8 mouse cellular contexts compared by ENCODE assay signal in the genomic region with DNA sequence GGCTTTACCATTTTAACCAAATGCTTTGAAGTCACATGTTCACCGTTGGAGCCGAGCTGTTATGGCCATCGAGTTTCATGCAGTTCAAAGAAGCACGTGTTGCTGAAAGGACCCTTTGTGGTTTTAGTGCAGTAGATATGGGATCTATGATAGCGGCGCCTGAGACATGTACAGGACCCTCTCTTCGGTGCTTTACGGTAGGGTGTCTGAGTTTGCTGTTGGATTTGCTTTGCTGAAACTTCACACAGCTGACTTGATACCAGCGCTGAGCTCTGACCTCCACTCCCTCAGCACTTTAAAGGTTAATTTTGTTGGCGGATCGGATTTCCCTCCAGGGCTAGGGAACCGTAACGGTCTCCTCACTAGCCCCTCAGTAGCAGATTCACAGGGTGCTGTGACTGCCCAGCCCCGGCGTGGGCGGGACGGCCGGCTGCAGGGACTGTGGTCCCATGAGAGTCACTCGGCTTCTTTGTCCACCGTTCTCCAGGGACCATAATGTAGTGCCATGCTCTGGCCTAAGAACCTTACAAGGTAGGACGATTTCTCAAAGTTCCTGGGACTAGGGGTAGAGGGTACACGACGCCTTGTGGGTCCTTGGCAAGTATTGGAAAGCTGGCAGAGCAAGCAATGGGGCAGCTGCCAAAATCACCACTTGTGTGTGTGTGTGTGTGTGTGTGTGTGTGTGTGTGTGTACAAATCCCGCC.
DNase-seq lines count a peak whose midpoint lies in the region; ATAC-seq and TF ChIP-seq lines count a peak whose summit lies in the region.

No protein-coding gene starts in this region.

- ATAC-seq in hindbrain, embryonic 13.5 days (ENCODE audit: low FRiP score) = peak; percentile 47
- peak; percentile 26; the same call in 1 of the 2 replicates for ATAC-seq in limb, embryonic 15.5 days (ENCODE audit: insufficient number of reproducible peaks, low FRiP score, low TSS enrichment, low read depth)
- ATAC-seq in activated CD4-positive, CD25-positive, alpha-beta regulatory T cell, adult 4 months = no peak

- no peaks in the 10 kb centered on the region for H3K9me3 ChIP-seq in forebrain, embryonic 10.5 days
- H3K9me3 ChIP-seq in hindbrain, embryonic 13.5 days = no peaks in the 10 kb centered on the region
- no peaks in the 10 kb centered on the region for H3K9me3 ChIP-seq in limb, embryonic 15.5 days

- H3K36me3 ChIP-seq in forebrain, embryonic 10.5 days (replicated peaks) = no peaks in the 10 kb centered on the region
- no peaks in the 10 kb centered on the region for H3K36me3 ChIP-seq in hindbrain, embryonic 13.5 days
- H3K36me3 ChIP-seq in limb, embryonic 15.5 days = no peaks in the 10 kb centered on the region
- no peaks in the 10 kb centered on the region for H3K36me3 ChIP-seq in myocyte (ENCODE audit: control insufficient read depth, insufficient read depth)

- H3ac ChIP-seq in myocyte (ENCODE audit: control insufficient read depth, insufficient read length) = no peak overlapping the region

- under 1% methylated on average over 24 of the region's 24 CpGs for WGBS in forebrain, embryonic 10.5 days
- WGBS in hindbrain, embryonic 13.5 days = 3% methylated on average over 24 of the region's 24 CpGs
- WGBS in limb, embryonic 15.5 days = 3% methylated on average over 24 of the region's 24 CpGs

- DNase-seq in B cell, adult 2 months = peak; percentile 9 to 15
- DNase-seq in Muller cell, postnatal 12 days (ENCODE audit: inconsistent ontology term) = peak; percentile 72
- peak; percentile 72 for DNase-seq in forebrain, embryonic 10.5 days (ENCODE audit: extremely low spot score, low spot score)
- no peak for DNase-seq in urinary bladder, adult 2 months (ENCODE audit: low spot score)

- peaks cover 74% of the 10 kb centered on the region for H3K27me3 ChIP-seq in forebrain, embryonic 10.5 days (ENCODE audit: poor library complexity, severe bottlenecking)
- H3K27me3 ChIP-seq in hindbrain, embryonic 13.5 days = no peaks in the 10 kb centered on the region; the same call in 1 of the 2 replicates
- H3K27me3 ChIP-seq in limb, embryonic 15.5 days = no peaks in the 10 kb centered on the region
- no peaks in the 10 kb centered on the region for H3K27me3 ChIP-seq in myocyte (ENCODE audit: control insufficient read depth, insufficient read depth, insufficient read length)

- peak overlapping the region; percentile 56 for H3K4me3 ChIP-seq in forebrain, embryonic 10.5 days
- peak overlapping the region; percentile 23 for H3K4me3 ChIP-seq in hindbrain, embryonic 13.5 days
- peak overlapping the region; percentile 39 for H3K4me3 ChIP-seq in limb, embryonic 15.5 days
- H3K4me3 ChIP-seq in myocyte = peak overlapping the region; percentile 16

- peak overlapping the region; percentile 50 for H3K4me2 ChIP-seq in hindbrain, embryonic 13.5 days
- H3K4me2 ChIP-seq in limb, embryonic 15.5 days = peak overlapping the region; percentile 51
- H3K4me2 ChIP-seq in myocyte (ENCODE audit: low read depth) = peak overlapping the region; percentile 80

- TF ChIP-seq POLR2A in myocyte (IDR thresholded peaks at IDR 0.05; ENCODE audit: insufficient read length, low read depth) = no peak

- no peak overlapping the region for H3K9ac ChIP-seq in hindbrain, embryonic 13.5 days
- peak overlapping the region; percentile 18; the same call in 1 of the 2 replicates for H3K9ac ChIP-seq in limb, embryonic 15.5 days

- peaks cover 69% of the 10 kb centered on the region for H3K4me1 ChIP-seq in forebrain, embryonic 10.5 days
- H3K4me1 ChIP-seq in hindbrain, embryonic 13.5 days (replicated peaks) = peaks cover 55% of the 10 kb centered on the region
- H3K4me1 ChIP-seq in limb, embryonic 15.5 days = peaks cover 45% of the 10 kb centered on the region

- H3K79me2 ChIP-seq in myocyte (ENCODE audit: control insufficient read depth, insufficient read depth) = no peaks in the 10 kb centered on the region

- H3K27ac ChIP-seq in forebrain, embryonic 10.5 days = peak overlapping the region; percentile 77
- no peak overlapping the region for H3K27ac ChIP-seq in hindbrain, embryonic 13.5 days
- H3K27ac ChIP-seq in limb, embryonic 15.5 days = peak overlapping the region; percentile 5; the same call in 1 of the 2 replicates

TF ChIP-seq in myocyte, 11 proteins besides CTCF, POLR2A, EP300 and RAD21:
- no peak for TF ChIP-seq SRF (IDR thresholded peaks at IDR 0.05; ENCODE audit: control insufficient read depth, insufficient read length, low read depth)
- TF ChIP-seq MAX (IDR thresholded peaks at IDR 0.05; ENCODE audit: low read depth) = no peak
- no peak for TF ChIP-seq E2F4 (IDR thresholded peaks at IDR 0.05; ENCODE audit: insufficient read depth)
- TF ChIP-seq POLR2AphosphoS2 (IDR thresholded peaks at IDR 0.05; ENCODE audit: insufficient read length, low read depth) = no peak
- no peak for TF ChIP-seq MYOG (IDR thresholded peaks at IDR 0.05; ENCODE audit: control insufficient read depth in 1 of 3, insufficient read depth in 1 of 3, insufficient read length in 2 of 3, low read depth in 2 of 3)
- TF ChIP-seq TCF3 (IDR thresholded peaks at IDR 0.05; ENCODE audit: insufficient read length, low read depth) = no peak
- TF ChIP-seq REST (IDR thresholded peaks at IDR 0.05; ENCODE audit: insufficient read depth, insufficient read length) = no peak
- no peak for TF ChIP-seq TCF12 (IDR thresholded peaks at IDR 0.05; ENCODE audit: insufficient read depth, poor library complexity, severe bottlenecking)
- no peak for TF ChIP-seq CEBPB (IDR thresholded peaks at IDR 0.05; ENCODE audit: insufficient read depth, poor library complexity, severe bottlenecking)
- no peak for TF ChIP-seq USF1 (IDR thresholded peaks at IDR 0.05; ENCODE audit: low read depth)
- no peak for TF ChIP-seq MYOD1 (IDR thresholded peaks at IDR 0.05; ENCODE audit: control insufficient read depth in 1 of 3, insufficient read length in 2 of 3, low read depth in 2 of 3)
